Mouse (Mus musculus): Measurements from ENCODE around the gene Vapa. TPM values are rescaled to one million over a fixed set of nuclear protein-coding genes. Genes with fewer than 3 reads are reported as not detected.

Gene Vapa
- 187 and 192 TPM in 2 replicates for polyA plus RNA-seq (2015; fragmentation: Nextera tagmentation; extraction: Ambion mirVana)

GRCm38 (mm10) chr17:65613463-65614412 is at the start of gene Vapa:
Gene Vapa, minus strand, starts transcription at chr17:65613555.
- Histone ChIP-seq H3K4me2 (replicated peaks) (peak within 1 kb of the TSS; percentile 65), H3K27ac (replicated peaks) (peak within 1 kb of the TSS; percentile 100), H3K36me3 (no peaks in the 10 kb centered on the region), H3K27me3 (no peaks in the 10 kb centered on the region), H3K9me3 (replicated peaks) (no peaks in the 10 kb centered on the region), H3K4me3 (replicated peaks) (peak within 1 kb of the TSS; percentile 92), H3K4me1 (peaks cover 20% of the 10 kb centered on the region), H3K9ac (peak within 1 kb of the TSS; percentile 99)
- peak; percentile 94 for ATAC-seq (ENCODE audit: insufficient number of reproducible peaks, low FRiP score, low TSS enrichment, low read depth)
- under 1% methylated on average over 78 of the region's 85 CpGs for WGBS

- no peak overlapping the region for H3K27ac ChIP-seq (replicated peaks)
- no peak for ATAC-seq (ENCODE audit: insufficient number of reproducible peaks, low FRiP score, low TSS enrichment, low read depth)
Measured at GRCm38 (mm10) chr17:65662662-65663061, 49.3 kb upstream of the Vapa start.

GRCm38 (mm10) chr17:65658416-65658815 is 45.1 kb upstream of the Vapa start:
- no peaks in the 10 kb centered on the region for H3K9me3 ChIP-seq (replicated peaks)
- H3K9ac ChIP-seq: no peak overlapping the region
- H3K27me3 ChIP-seq: no peaks in the 10 kb centered on the region
- H3K4me2 ChIP-seq (replicated peaks): no peak overlapping the region
- H3K4me1 ChIP-seq: no peaks in the 10 kb centered on the region
- 64% methylated on average over 2 of the region's 2 CpGs for WGBS
- H3K4me3 ChIP-seq (replicated peaks): no peak overlapping the region
- H3K36me3 ChIP-seq: no peaks in the 10 kb centered on the region
- no peak for ATAC-seq (ENCODE audit: insufficient number of reproducible peaks, low FRiP score, low TSS enrichment, low read depth)
- no peak overlapping the region for H3K27ac ChIP-seq (replicated peaks)

More at GRCm38 (mm10) chr17:65662662-65663061, 49.3 kb upstream of the Vapa start:
- Histone ChIP-seq H3K4me1 (no peaks in the 10 kb centered on the region), H3K9me3 (replicated peaks) (no peaks in the 10 kb centered on the region), H3K4me3 (replicated peaks) (no peak overlapping the region), H3K4me2 (replicated peaks) (no peak overlapping the region), H3K27me3 (no peaks in the 10 kb centered on the region), H3K9ac (no peak overlapping the region), H3K36me3 (0 out of 2 replicates have a peak, but pooled peaks cover 3% of the 10 kb centered on the region)
- 73% methylated on average over 3 of the region's 3 CpGs for WGBS

- no peaks in the 10 kb centered on the region for H3K9me3 ChIP-seq (replicated peaks)
- no peak overlapping the region for H3K4me2 ChIP-seq (replicated peaks)
- no peak overlapping the region for H3K9ac ChIP-seq
- H3K36me3 ChIP-seq: no peaks in the 10 kb centered on the region
- no peak overlapping the region for H3K4me3 ChIP-seq (replicated peaks)
- no peaks in the 10 kb centered on the region for H3K4me1 ChIP-seq
- no peak overlapping the region for H3K27ac ChIP-seq (replicated peaks)
- no peaks in the 10 kb centered on the region for H3K27me3 ChIP-seq
- ATAC-seq (ENCODE audit: insufficient number of reproducible peaks, low FRiP score, low TSS enrichment, low read depth): no peak
- 94% methylated on average over 9 of the region's 9 CpGs for WGBS
Measured at GRCm38 (mm10) chr17:65657958-65658357, 44.6 kb upstream of the Vapa start.

- 90% methylated on average over 6 of the region's 6 CpGs for WGBS
- Histone ChIP-seq H3K9ac (no peak overlapping the region), H3K4me2 (replicated peaks) (no peak overlapping the region), H3K4me1 (no peaks in the 10 kb centered on the region), H3K27me3 (no peaks in the 10 kb centered on the region), H3K4me3 (replicated peaks) (no peak overlapping the region), H3K36me3 (no peaks in the 10 kb centered on the region), H3K27ac (replicated peaks) (no peak overlapping the region), H3K9me3 (replicated peaks) (no peaks in the 10 kb centered on the region)
- ATAC-seq (ENCODE audit: insufficient number of reproducible peaks, low FRiP score, low TSS enrichment, low read depth): no peak
Measured at GRCm38 (mm10) chr17:65656731-65657130, 43.4 kb upstream of the Vapa start.

- H3K4me1 ChIP-seq: no peaks in the 10 kb centered on the region
- H3K36me3 ChIP-seq: no peaks in the 10 kb centered on the region
- H3K9me3 ChIP-seq (replicated peaks): no peaks in the 10 kb centered on the region
- no peak overlapping the region for H3K27ac ChIP-seq (replicated peaks)
- WGBS: 87% methylated on average over 8 of the region's 8 CpGs
- no peak overlapping the region for H3K4me2 ChIP-seq (replicated peaks)
- H3K9ac ChIP-seq: no peak overlapping the region
- H3K27me3 ChIP-seq: no peaks in the 10 kb centered on the region
- no peak for ATAC-seq (ENCODE audit: insufficient number of reproducible peaks, low FRiP score, low TSS enrichment, low read depth)
- no peak overlapping the region for H3K4me3 ChIP-seq (replicated peaks)
Measured at GRCm38 (mm10) chr17:65656076-65656475, 42.7 kb upstream of the Vapa start.

- ATAC-seq (ENCODE audit: insufficient number of reproducible peaks, low FRiP score, low TSS enrichment, low read depth): no peak
- WGBS: 75% methylated on average over 4 of the region's 4 CpGs
- H3K4me2 ChIP-seq (replicated peaks): no peak overlapping the region
Measured at GRCm38 (mm10) chr17:65655608-65656007, 42.3 kb upstream of the Vapa start.

GRCm38 (mm10) chr17:65650598-65650997 is 37.2 kb upstream of the Vapa start:
- WGBS: 68% methylated on average over 6 of the region's 6 CpGs
- no peak overlapping the region for H3K9ac ChIP-seq
- no peak overlapping the region for H3K4me3 ChIP-seq (replicated peaks)

More at GRCm38 (mm10) chr17:65655608-65656007, 42.3 kb upstream of the Vapa start:
- Histone ChIP-seq H3K27ac (replicated peaks) (no peak overlapping the region), H3K9me3 (replicated peaks) (no peaks in the 10 kb centered on the region), H3K4me1 (no peaks in the 10 kb centered on the region), H3K27me3 (no peaks in the 10 kb centered on the region), H3K36me3 (no peaks in the 10 kb centered on the region), H3K4me3 (replicated peaks) (no peak overlapping the region), H3K9ac (no peak overlapping the region)

GRCm38 (mm10) chr17:65649175-65649493 is 35.8 kb upstream of the Vapa start:
- H3K4me3 ChIP-seq (replicated peaks): no peak overlapping the region
- H3K9ac ChIP-seq: no peak overlapping the region
- H3K36me3 ChIP-seq: no peaks in the 10 kb centered on the region
- no peak overlapping the region for H3K4me2 ChIP-seq (replicated peaks)
- ATAC-seq (ENCODE audit: insufficient number of reproducible peaks, low FRiP score, low TSS enrichment, low read depth): no peak
- 92% methylated on average over 2 of the region's 2 CpGs for WGBS
- no peaks in the 10 kb centered on the region for H3K9me3 ChIP-seq (replicated peaks)
- no peak overlapping the region for H3K27ac ChIP-seq (replicated peaks)
- no peaks in the 10 kb centered on the region for H3K27me3 ChIP-seq
- no peaks in the 10 kb centered on the region for H3K4me1 ChIP-seq

More at GRCm38 (mm10) chr17:65650598-65650997, 37.2 kb upstream of the Vapa start:
- Histone ChIP-seq H3K36me3 (no peaks in the 10 kb centered on the region), H3K4me1 (no peaks in the 10 kb centered on the region), H3K27me3 (no peaks in the 10 kb centered on the region), H3K4me2 (replicated peaks) (no peak overlapping the region), H3K9me3 (replicated peaks) (no peaks in the 10 kb centered on the region), H3K27ac (replicated peaks) (no peak overlapping the region)
- ATAC-seq (ENCODE audit: insufficient number of reproducible peaks, low FRiP score, low TSS enrichment, low read depth): no peak

- no peaks in the 10 kb centered on the region for H3K27me3 ChIP-seq
- no peak overlapping the region for H3K4me2 ChIP-seq (replicated peaks)
- WGBS: 84% methylated on average over 9 of the region's 9 CpGs
- no peaks in the 10 kb centered on the region for H3K9me3 ChIP-seq (replicated peaks)
- no peak for ATAC-seq (ENCODE audit: insufficient number of reproducible peaks, low FRiP score, low TSS enrichment, low read depth)
- no peaks in the 10 kb centered on the region for H3K36me3 ChIP-seq
- peaks cover 2% of the 10 kb centered on the region for H3K4me1 ChIP-seq
- H3K4me3 ChIP-seq (replicated peaks): no peak overlapping the region
- H3K27ac ChIP-seq (replicated peaks): no peak overlapping the region
- H3K9ac ChIP-seq: no peak overlapping the region
Measured at GRCm38 (mm10) chr17:65648371-65649174, 35.2 kb upstream of the Vapa start.

- 59% methylated on average over 5 of the region's 5 CpGs for WGBS
- Histone ChIP-seq H3K36me3 (no peaks in the 10 kb centered on the region), H3K27ac (replicated peaks) (no peak overlapping the region), H3K9ac (no peak overlapping the region), H3K4me3 (replicated peaks) (no peak overlapping the region), H3K27me3 (no peaks in the 10 kb centered on the region), H3K4me1 (peaks cover 8% of the 10 kb centered on the region), H3K4me2 (replicated peaks) (no peak overlapping the region), H3K9me3 (replicated peaks) (no peaks in the 10 kb centered on the region)
- no peak for ATAC-seq (ENCODE audit: insufficient number of reproducible peaks, low FRiP score, low TSS enrichment, low read depth)
Measured at GRCm38 (mm10) chr17:65647961-65648360, 34.6 kb upstream of the Vapa start.

All from embryonic facial prominence, embryonic 15.5 days (tissue).